Mouse (Mus musculus): ENCODE data around the gene Tas2r126.

DNA sequence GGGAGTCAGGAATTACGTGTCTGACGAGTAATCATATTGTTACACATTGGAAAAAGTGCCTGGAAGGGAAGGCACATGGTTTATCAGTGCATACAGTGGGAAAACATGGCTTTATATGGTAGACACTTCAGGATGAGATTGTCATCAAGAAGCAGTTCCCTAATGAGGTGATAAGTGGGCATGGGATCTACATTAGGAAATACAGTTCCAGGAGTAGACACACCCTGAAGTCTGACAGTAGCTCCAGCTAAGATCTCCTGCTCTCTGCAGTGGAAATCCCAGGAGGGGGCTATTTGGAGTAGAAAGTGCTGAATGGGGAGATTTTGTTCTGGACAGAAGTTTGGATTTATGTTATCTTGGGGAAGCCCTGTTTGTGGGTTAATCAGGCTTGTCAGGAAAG lies 7.1 kb downstream of the Tas2r126 start:
- TF ChIP-seq POLR2A (IDR thresholded peaks at IDR 0.05; ENCODE audit: extremely low read depth, insufficient read depth, low read length) (no peak), CTCF (IDR thresholded peaks at IDR 0.05; ENCODE audit: extremely low read depth, insufficient read depth, low read length) (no peak)

All from cortical plate, adult 2 months (tissue).